Mouse (Mus musculus): ENCODE results near the gene Lrig1. TPM values are rescaled to one million over a fixed set of nuclear protein-coding genes. Genes with fewer than 3 reads are reported as not detected.

The Lrig1 gene
- polyA plus RNA-seq, 1 experiment from 2014 or later = 13.5 TPM

- ATAC-seq (ENCODE audit: insufficient read depth) (no peak), DNase-seq (no peak)
- Histone ChIP-seq H3K27ac (ENCODE audit: low read depth) (no peak overlapping the region), H3K9ac (no peak overlapping the region), H3K9me3 (ENCODE audit: low read depth, low read length) (no peaks in the 10 kb centered on the region), H3K4me1 (ENCODE audit: insufficient read depth) (no peaks in the 10 kb centered on the region), H3K27me3 (ENCODE audit: insufficient read depth, low read length) (no peaks in the 10 kb centered on the region), H3K4me3 (ENCODE audit: low read depth, low read length) (no peak overlapping the region), H3K4me2 (no peak overlapping the region), H3K36me3 (ENCODE audit: insufficient read depth) (peaks cover 45% of the 10 kb centered on the region)
- TF ChIP-seq CTCF (IDR thresholded peaks at IDR 0.05; ENCODE audit: low read depth) = no peak
- 68% methylated on average over 3 of the region's 3 CpGs for WGBS
Measured at GRCm38 (mm10) chr6:94604072-94604471, 95.9 kb downstream of the Lrig1 start.

GRCm38 (mm10) chr6:94601811-94602210 is 98.1 kb downstream of the Lrig1 start:
- DNase-seq (no peak), ATAC-seq (ENCODE audit: insufficient read depth) (no peak)
- WGBS = 72% methylated on average over 5 of the region's 5 CpGs
- Histone ChIP-seq H3K36me3 (ENCODE audit: insufficient read depth) (peaks cover 23% of the 10 kb centered on the region), H3K9me3 (ENCODE audit: low read depth, low read length) (no peaks in the 10 kb centered on the region), H3K9ac (no peak overlapping the region), H3K27ac (ENCODE audit: low read depth) (no peak overlapping the region), H3K4me2 (no peak overlapping the region), H3K4me3 (ENCODE audit: low read depth, low read length) (no peak overlapping the region), H3K27me3 (ENCODE audit: insufficient read depth, low read length) (no peaks in the 10 kb centered on the region), H3K4me1 (ENCODE audit: insufficient read depth) (no peaks in the 10 kb centered on the region)
- no peak for TF ChIP-seq CTCF (IDR thresholded peaks at IDR 0.05; ENCODE audit: low read depth)

GRCm38 (mm10) chr6:94601101-94601500 is 98.9 kb downstream of the Lrig1 start:
- Histone ChIP-seq H3K36me3 (ENCODE audit: insufficient read depth) (peaks cover 16% of the 10 kb centered on the region), H3K27ac (ENCODE audit: low read depth) (no peak overlapping the region; the same call in 1 of the 2 replicates), H3K4me3 (ENCODE audit: low read depth, low read length) (no peak overlapping the region), H3K4me1 (ENCODE audit: insufficient read depth) (no peaks in the 10 kb centered on the region), H3K27me3 (ENCODE audit: insufficient read depth, low read length) (no peaks in the 10 kb centered on the region), H3K9ac (no peak overlapping the region), H3K4me2 (no peak overlapping the region), H3K9me3 (ENCODE audit: low read depth, low read length) (no peaks in the 10 kb centered on the region)
- no peak for TF ChIP-seq CTCF (IDR thresholded peaks at IDR 0.05; ENCODE audit: low read depth)
- no peak for ATAC-seq (ENCODE audit: insufficient read depth)
- no peak for DNase-seq
- WGBS = 78% methylated on average over 5 of the region's 5 CpGs

- Histone ChIP-seq H3K4me3 (ENCODE audit: low read depth, low read length) (no peak overlapping the region), H3K9ac (no peak overlapping the region), H3K27me3 (ENCODE audit: insufficient read depth, low read length) (no peaks in the 10 kb centered on the region), H3K36me3 (ENCODE audit: insufficient read depth) (no peaks in the 10 kb centered on the region; the same call in 1 of the 2 replicates), H3K27ac (ENCODE audit: low read depth) (no peak overlapping the region), H3K9me3 (ENCODE audit: low read depth, low read length) (no peaks in the 10 kb centered on the region), H3K4me1 (ENCODE audit: insufficient read depth) (no peaks in the 10 kb centered on the region), H3K4me2 (no peak overlapping the region)
- no peak for TF ChIP-seq CTCF (IDR thresholded peaks at IDR 0.05; ENCODE audit: low read depth)
- no peak for DNase-seq
- ATAC-seq (ENCODE audit: insufficient read depth) = no peak
- 84% methylated on average over 13 of the region's 13 CpGs for WGBS
Measured at GRCm38 (mm10) chr6:94599016-94599415, 100.9 kb downstream of the Lrig1 start.

- H3K4me1 ChIP-seq (ENCODE audit: insufficient read depth) = no peaks in the 10 kb centered on the region
- DNase-seq (no peak), ATAC-seq (ENCODE audit: insufficient read depth) (no peak)
- WGBS = 54% methylated on average over 12 of the region's 12 CpGs
- no peaks in the 10 kb centered on the region for H3K9me3 ChIP-seq (ENCODE audit: low read depth, low read length)
- H3K4me2 ChIP-seq = no peak overlapping the region
- no peaks in the 10 kb centered on the region for H3K27me3 ChIP-seq (ENCODE audit: insufficient read depth, low read length)
- TF ChIP-seq CTCF (IDR thresholded peaks at IDR 0.05; ENCODE audit: low read depth) = no peak
- no peak overlapping the region for H3K4me3 ChIP-seq (ENCODE audit: low read depth, low read length)
- no peak overlapping the region for H3K9ac ChIP-seq
- no peak overlapping the region for H3K27ac ChIP-seq (ENCODE audit: low read depth)
- no peaks in the 10 kb centered on the region; the same call in 1 of the 2 replicates for H3K36me3 ChIP-seq (ENCODE audit: insufficient read depth)
Measured at GRCm38 (mm10) chr6:94598421-94598820, 101.5 kb downstream of the Lrig1 start.

- no peaks in the 10 kb centered on the region for H3K27me3 ChIP-seq (ENCODE audit: insufficient read depth, low read length)
- WGBS = 68% methylated on average over 10 of the region's 10 CpGs
- ATAC-seq (ENCODE audit: insufficient read depth) = no peak
- H3K27ac ChIP-seq (ENCODE audit: low read depth) = no peak overlapping the region
- peak; percentile 51 for DNase-seq
- H3K4me3 ChIP-seq (ENCODE audit: low read depth, low read length) = no peak overlapping the region
- no peak overlapping the region for H3K4me2 ChIP-seq
- no peaks in the 10 kb centered on the region for H3K9me3 ChIP-seq (ENCODE audit: low read depth, low read length)
- H3K36me3 ChIP-seq (ENCODE audit: insufficient read depth) = no peaks in the 10 kb centered on the region; the same call in 1 of the 2 replicates
- no peak overlapping the region for H3K9ac ChIP-seq
- TF ChIP-seq CTCF (IDR thresholded peaks at IDR 0.05; ENCODE audit: low read depth) = peak; percentile 32
- H3K4me1 ChIP-seq (ENCODE audit: insufficient read depth) = no peaks in the 10 kb centered on the region
Measured at GRCm38 (mm10) chr6:94596761-94597485, 103.0 kb downstream of the Lrig1 start.

GRCm38 (mm10) chr6:94596051-94596760 is 103.8 kb downstream of the Lrig1 start:
- no peaks in the 10 kb centered on the region; the same call in 1 of the 2 replicates for H3K36me3 ChIP-seq (ENCODE audit: insufficient read depth)
- no peak for DNase-seq
- H3K9me3 ChIP-seq (ENCODE audit: low read depth, low read length) = no peaks in the 10 kb centered on the region
- 86% methylated on average over 14 of the region's 14 CpGs for WGBS
- H3K9ac ChIP-seq = no peak overlapping the region
- no peak overlapping the region for H3K4me2 ChIP-seq
- TF ChIP-seq CTCF (IDR thresholded peaks at IDR 0.05; ENCODE audit: low read depth) = no peak
- H3K4me1 ChIP-seq (ENCODE audit: insufficient read depth) = no peaks in the 10 kb centered on the region
- no peak for ATAC-seq (ENCODE audit: insufficient read depth)
- H3K4me3 ChIP-seq (ENCODE audit: low read depth, low read length) = no peak overlapping the region
- no peak overlapping the region for H3K27ac ChIP-seq (ENCODE audit: low read depth)
- H3K27me3 ChIP-seq (ENCODE audit: insufficient read depth, low read length) = no peaks in the 10 kb centered on the region

Data from lung, embryonic 14.5 days (tissue).